Mouse (Mus musculus) liver, adult 2 months (tissue): Measurements from ENCODE around the gene Tmem267.

ENCODE experiments used
- CTCF ChIP-seq: fragments of 200-500 bp; IDR thresholded peaks from 2 replicates; pipeline ENCODE4 v1.5.1; 2011; ENCODE audit warnings: low read depth, low read length, control low read depth
- POLR2A ChIP-seq: fragments of 200-500 bp; IDR thresholded peaks from 2 replicates; pipeline ENCODE4 v1.6.1; 2011; ENCODE audit warnings: low read length, control low read depth; ENCODE audit not compliant: insufficient read depth; ENCODE audit errors: extremely low read depth

DNA sequence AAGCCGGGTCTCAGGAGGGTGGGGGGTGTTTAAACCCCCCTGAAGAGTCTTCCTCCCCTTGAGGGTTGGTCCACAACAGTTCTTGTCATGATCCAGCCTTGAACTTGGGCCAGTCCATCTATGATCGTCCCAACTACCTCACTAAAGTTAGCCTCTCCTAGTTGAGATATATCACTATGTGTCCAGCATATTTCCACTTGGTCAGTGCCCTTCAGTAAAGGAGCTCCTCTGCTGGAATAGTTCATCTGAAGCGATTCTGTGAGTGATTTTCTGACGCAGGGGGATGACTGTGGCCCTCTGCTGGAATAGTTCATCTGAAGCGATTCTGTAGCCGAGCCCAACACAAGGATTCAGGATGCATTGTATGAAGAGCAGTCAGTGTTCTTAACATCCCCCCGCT lies 485 bp upstream of the Tmem267 start:
- TF ChIP-seq POLR2A (no peak), CTCF (no peak)
